Mouse (Mus musculus) testis, adult 2 months (tissue): Measurements from ENCODE around the gene Kbtbd12. TPM values are rescaled to one million over a fixed set of nuclear protein-coding genes. Genes with fewer than 3 reads are reported as not detected.

Experiments used
- H3K27ac ChIP-seq: fragments of 200-500 bp; 2 replicates; pipeline ENCODE4 v1.5.1; 2012; ENCODE audit warnings: low read depth, low read length; ENCODE audit not compliant: control insufficient read depth, insufficient read depth
- H3K27me3 ChIP-seq: fragments of 200-500 bp; 2 replicates; pipeline ENCODE4 v1.6.1; 2012; ENCODE audit warnings: mild to moderate bottlenecking, low read length, moderate library complexity; ENCODE audit not compliant: control insufficient read depth, insufficient read depth
- H3K36me3 ChIP-seq: fragments of 200-500 bp; 2 replicates; pipeline ENCODE4 v1.6.1; 2012; ENCODE audit warnings: mild to moderate bottlenecking, low read length; ENCODE audit not compliant: control insufficient read depth, insufficient read depth
- H3K4me1 ChIP-seq: fragments of 200-500 bp; 2 replicates; pipeline ENCODE4 v1.6.1; 2012; ENCODE audit warnings: low read length; ENCODE audit not compliant: control insufficient read depth, insufficient read depth
- H3K4me3 ChIP-seq: fragments of 200-500 bp; 2 replicates; pipeline ENCODE4 v1.5.1; 2012; ENCODE audit warnings: low read depth, mild to moderate bottlenecking, low read length, moderate library complexity, mixed read lengths; ENCODE audit not compliant: control insufficient read depth
- CTCF ChIP-seq: fragments of 200-500 bp; IDR thresholded peaks from 2 replicates; pipeline ENCODE4 v1.5.1; 2012; ENCODE audit warnings: low read depth, mild to moderate bottlenecking, inconsistent platforms, low read length, moderate library complexity; ENCODE audit not compliant: control insufficient read depth, insufficient read depth, insufficient replicate concordance
- POLR2A ChIP-seq: fragments of 200-500 bp; IDR thresholded peaks from 2 replicates; pipeline ENCODE4 v1.6.1; 2012; ENCODE audit warnings: low read depth, mild to moderate bottlenecking, inconsistent platforms, low read length, moderate library complexity; ENCODE audit not compliant: control insufficient read depth
- polyA plus RNA-seq: library from polyadenylated mRNA; depleted of rRNA; stranded (reverse); fragments of >200 nt; gene quantifications from 2 replicates; pipeline ENCODE4 v1.2.3, GENCODE M21; 2012; rRNA removed

Gene Kbtbd12
- polyA plus RNA-seq = 0.70 and 0.83 TPM in 2 replicates

DNA sequence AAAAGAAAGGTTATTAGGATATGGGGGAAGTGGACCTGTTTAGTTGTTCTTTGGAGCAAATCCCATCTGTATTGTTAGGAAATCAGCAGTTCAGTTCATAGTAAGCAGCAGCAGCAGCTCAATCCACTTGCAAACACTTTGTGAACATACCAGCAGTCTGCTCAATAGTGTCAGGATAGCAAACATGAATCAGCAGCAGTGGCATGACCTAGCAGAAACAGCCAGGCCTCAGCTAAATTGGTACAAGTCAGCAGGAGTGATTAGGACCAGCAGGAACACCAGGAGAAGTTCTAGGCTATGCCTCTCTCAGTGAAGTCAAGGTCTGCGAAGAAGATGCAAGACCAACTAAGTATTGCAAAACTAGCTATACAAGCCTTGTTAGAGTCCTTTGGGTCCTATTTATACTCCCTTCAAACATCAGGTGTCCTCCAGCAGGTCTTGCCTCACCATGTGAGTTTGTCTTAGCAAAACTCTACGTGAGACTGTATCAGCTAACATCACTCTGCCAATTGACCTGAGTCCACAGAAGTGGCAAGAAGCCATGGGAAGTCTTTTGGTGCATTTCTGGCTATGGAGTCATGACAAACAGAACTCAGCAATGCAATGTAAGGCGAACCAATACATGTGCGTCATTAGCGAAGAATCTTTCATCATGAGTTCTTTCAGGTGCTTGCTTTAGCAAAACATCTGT lies at the start of gene Kbtbd12:
TSS of gene Kbtbd12 (minus strand) at position 340 of the 691 bp plus-strand sequence.
- H3K36me3 ChIP-seq = no peaks in the 10 kb centered on the region
- no peaks in the 10 kb centered on the region for H3K27me3 ChIP-seq
- H3K4me3 ChIP-seq = no peak within 1 kb of the TSS
- no peak within 1 kb of the TSS for H3K27ac ChIP-seq
- H3K4me1 ChIP-seq = no peaks in the 10 kb centered on the region
- TF ChIP-seq POLR2A = no peak
- TF ChIP-seq CTCF = no peak

DNA sequence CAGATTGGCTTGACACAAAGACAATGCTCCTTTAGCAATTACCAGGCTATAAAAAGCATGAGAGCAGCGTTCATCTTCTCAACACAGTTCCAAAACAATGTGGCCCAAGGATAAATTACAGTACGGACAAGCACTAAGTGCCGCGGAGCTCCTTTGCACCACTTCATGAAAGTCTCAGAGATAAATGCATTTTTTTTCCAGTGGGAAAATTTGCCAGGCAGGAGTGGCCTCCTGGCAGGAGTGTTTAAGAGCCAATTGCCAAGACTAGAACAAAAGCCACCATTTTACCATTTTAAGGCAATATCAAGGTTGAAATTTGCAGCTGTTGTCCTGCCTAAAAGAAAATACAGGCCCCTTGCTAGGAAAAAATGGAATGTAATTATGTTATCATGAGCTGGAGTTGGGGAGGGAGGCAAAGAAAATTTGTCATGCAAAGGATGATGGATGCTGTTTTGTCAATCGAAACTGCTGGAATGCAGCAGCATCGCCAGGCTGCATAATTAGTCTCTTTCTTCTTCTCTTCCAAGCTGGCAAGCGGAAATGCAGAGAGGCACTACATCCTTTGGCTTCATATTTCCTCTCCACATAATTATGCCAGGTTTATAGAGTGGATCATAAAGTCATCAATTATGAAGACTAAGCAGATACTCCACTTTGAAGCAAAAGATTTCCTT lies 45.8 kb upstream of the Kbtbd12 start:
- Histone ChIP-seq H3K27me3 (no peaks in the 10 kb centered on the region), H3K36me3 (no peaks in the 10 kb centered on the region), H3K27ac (no peak overlapping the region), H3K4me3 (no peak overlapping the region), H3K4me1 (no peaks in the 10 kb centered on the region)
- TF ChIP-seq POLR2A = no peak
- no peak for TF ChIP-seq CTCF

DNA sequence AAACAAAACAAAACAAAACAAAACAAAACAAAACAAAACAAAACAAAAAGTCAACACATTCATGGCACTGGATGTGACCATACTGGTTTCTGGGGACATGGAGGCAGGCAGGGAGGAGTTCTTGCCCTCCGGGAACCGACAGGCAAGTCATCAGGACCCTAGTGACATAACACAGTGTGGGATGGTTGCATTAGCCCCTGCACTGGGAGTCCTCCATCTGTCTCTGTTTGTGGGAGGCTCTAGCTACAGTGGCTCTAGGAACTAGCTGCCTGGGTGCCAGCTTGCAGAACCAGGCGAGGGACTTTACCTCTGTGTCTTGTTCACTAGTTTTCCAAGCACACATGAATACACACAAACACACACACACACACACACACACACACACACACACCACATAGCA lies 43.3 kb upstream of the Kbtbd12 start:
- H3K4me1 ChIP-seq = no peaks in the 10 kb centered on the region
- no peaks in the 10 kb centered on the region for H3K27me3 ChIP-seq
- no peak overlapping the region for H3K27ac ChIP-seq
- H3K36me3 ChIP-seq = no peaks in the 10 kb centered on the region
- no peak overlapping the region for H3K4me3 ChIP-seq
- TF ChIP-seq POLR2A (no peak), CTCF (no peak)

DNA sequence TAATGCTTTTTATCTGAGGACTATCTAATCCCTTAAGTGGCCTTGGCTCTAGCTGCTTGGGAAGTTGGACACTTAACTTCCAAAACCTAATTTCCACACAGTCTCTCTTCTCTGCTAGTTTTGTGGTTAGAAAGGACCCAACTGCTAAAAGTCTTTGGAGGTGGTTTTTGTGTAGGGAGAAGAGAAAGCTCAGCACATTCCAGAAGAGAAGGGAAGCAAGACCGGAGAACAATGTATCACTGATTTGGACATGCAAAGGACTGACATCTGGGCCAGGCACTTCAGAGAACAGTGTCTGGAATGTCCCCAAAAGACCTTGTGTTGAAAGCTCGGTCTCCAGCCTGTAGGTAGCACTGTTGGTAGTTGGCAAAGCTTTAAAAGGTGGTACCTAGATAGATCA lies 40.0 kb upstream of the Kbtbd12 start:
- no peak for TF ChIP-seq POLR2A
- TF ChIP-seq CTCF = no peak
- no peak overlapping the region for H3K4me3 ChIP-seq

DNA sequence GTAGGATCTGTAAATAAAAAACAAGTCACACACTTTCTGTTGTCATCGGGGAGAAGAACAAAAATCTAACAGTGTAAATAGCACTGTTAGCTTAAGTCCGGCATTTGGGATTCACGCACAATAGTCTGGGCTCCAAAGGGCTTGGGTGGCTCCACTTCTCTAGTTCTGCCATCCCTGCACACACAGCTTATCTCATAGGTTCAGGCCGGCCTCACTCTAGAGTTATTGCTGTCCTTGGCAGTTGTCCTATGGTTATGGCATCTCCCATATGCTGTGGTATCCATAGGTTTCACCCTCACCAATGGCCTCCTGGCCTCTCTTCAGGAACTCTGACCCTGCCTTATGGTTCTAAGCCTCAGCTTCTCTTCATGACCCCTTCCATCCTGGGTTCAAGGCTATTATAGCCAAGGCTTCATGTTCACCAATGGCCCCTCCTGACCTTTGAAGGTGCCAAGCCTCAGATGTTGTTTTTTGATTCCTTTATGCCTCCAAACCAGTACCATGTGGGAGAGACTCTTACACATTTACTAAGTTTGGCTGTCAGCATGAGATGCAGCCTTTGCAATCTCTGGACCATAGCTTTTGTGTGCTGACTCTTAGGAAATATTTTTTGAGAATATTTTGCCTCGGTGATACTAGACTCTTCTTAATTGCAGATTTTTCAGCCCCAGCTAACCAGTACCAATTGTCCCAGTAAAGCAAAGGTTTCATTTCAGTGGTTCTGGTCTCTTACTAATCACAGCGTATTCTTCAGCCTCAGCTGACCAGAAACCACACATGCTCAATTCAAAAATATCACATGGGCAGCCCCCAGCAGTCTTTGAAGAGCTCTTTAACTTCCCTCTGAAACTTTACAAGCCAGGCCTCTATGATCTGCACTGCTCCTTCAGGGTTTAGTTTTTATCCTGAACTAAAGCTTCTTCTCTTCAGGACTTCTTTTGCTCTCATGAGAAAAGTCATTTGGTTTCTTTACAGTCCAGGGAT lies 39.3 kb upstream of the Kbtbd12 start:
- no peaks in the 10 kb centered on the region for H3K36me3 ChIP-seq
- no peaks in the 10 kb centered on the region for H3K27me3 ChIP-seq
- no peaks in the 10 kb centered on the region for H3K4me1 ChIP-seq
- no peak for TF ChIP-seq CTCF
- TF ChIP-seq POLR2A = no peak
- no peak overlapping the region for H3K27ac ChIP-seq
- no peak overlapping the region for H3K4me3 ChIP-seq

More for the DNA sequence above, 40.0 kb upstream of the Kbtbd12 start:
- H3K4me1 ChIP-seq = no peaks in the 10 kb centered on the region
- no peak overlapping the region for H3K27ac ChIP-seq
- H3K36me3 ChIP-seq = no peaks in the 10 kb centered on the region
- no peaks in the 10 kb centered on the region for H3K27me3 ChIP-seq

DNA sequence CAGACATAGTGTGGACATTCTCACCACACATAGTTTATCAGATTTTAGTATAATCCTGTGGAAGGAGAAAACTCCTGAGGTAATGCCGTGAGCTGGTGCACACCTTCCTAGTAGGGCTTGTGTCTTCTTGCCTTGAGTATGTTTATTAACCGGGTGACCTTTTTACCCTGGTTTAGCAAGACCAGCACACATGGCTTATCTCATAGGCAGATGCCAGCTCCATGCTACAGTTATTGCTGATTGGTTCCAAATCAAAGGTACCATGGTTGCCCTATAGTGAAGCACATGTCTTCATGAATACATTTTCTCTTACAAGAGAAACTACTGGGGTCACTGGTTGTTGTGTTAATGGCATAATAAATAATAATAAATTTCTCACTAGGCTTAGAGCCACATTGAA lies 38.1 kb upstream of the Kbtbd12 start:
- Histone ChIP-seq H3K27ac (no peak overlapping the region), H3K27me3 (no peaks in the 10 kb centered on the region), H3K36me3 (no peaks in the 10 kb centered on the region), H3K4me1 (no peaks in the 10 kb centered on the region), H3K4me3 (no peak overlapping the region)
- TF ChIP-seq CTCF (no peak), POLR2A (no peak)

DNA sequence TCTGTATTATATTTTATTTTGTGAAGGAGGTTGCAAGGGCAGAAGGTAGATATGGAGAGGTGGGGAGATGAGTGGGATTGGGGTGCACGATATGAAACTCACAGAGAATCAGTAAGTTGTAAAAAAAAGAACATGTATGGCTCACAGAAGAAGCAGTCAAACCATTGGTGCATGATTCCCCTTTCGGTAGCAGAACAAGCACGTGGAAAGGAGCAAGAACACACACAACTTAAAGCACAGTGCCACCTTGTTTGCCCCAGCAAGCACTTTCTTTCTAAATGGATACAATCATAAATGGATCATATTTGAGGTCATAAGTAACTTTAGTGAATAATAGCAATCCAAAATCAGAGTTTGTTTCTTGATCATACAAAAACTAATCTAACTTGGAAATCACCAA lies 24.5 kb upstream of the Kbtbd12 start:
- H3K36me3 ChIP-seq = no peaks in the 10 kb centered on the region
- H3K4me1 ChIP-seq = no peaks in the 10 kb centered on the region
- no peak for TF ChIP-seq CTCF
- TF ChIP-seq POLR2A = no peak
- no peaks in the 10 kb centered on the region for H3K27me3 ChIP-seq
- H3K27ac ChIP-seq = no peak overlapping the region
- H3K4me3 ChIP-seq = no peak overlapping the region
